Mouse (Mus musculus): Measurements from ENCODE around the gene Lifr.

GRCm38 (mm10) chr15:7140322-7140721 lies 49.9 kb downstream of the Lifr start:
- TF ChIP-seq POLR2A (IDR thresholded peaks at IDR 0.05; ENCODE audit: insufficient read length, low read depth) = no peak
- TF ChIP-seq TCF12 (IDR thresholded peaks at IDR 0.05; ENCODE audit: insufficient read depth, poor library complexity, severe bottlenecking) = no peak
- TF ChIP-seq MYOD1 (IDR thresholded peaks at IDR 0.05; ENCODE audit: control insufficient read depth in 1 of 3, insufficient read length in 2 of 3, low read depth in 2 of 3) = no peak

All from myocyte (in vitro differentiated cells).